Comparison of ENCODE assay signal across 28 mouse cellular contexts in genomic region chr10:6927600-6928223, GRCm38 (mm10).
A peak's percentile ranks its signal among the peaks of the same experiment; 100 is the strongest.
DNase-seq lines count a peak whose midpoint lies in the region; ATAC-seq and TF ChIP-seq lines count a peak whose summit lies in the region.
"Had no signal": no experiment of that assay in that cellular context is flagged by ENCODE, and none has a peak within 500 bp of the region (broad histone marks: within the 10 kb centered on the region; RNA-seq: fewer than 3 reads in every experiment).

No protein-coding gene starts in this region.

- H3K9me3 ChIP-seq in intestine, embryonic 15.5 days = no peaks in the 10 kb centered on the region
- no peaks in the 10 kb centered on the region for H3K9me3 ChIP-seq in intestine, postnatal 0 days (ENCODE audit: control insufficient read depth)
- no peaks in the 10 kb centered on the region for H3K9me3 ChIP-seq in kidney, embryonic 15.5 days (replicated peaks)
- H3K9me3 ChIP-seq: embryonic facial prominence, embryonic 13.5 days; embryonic facial prominence, embryonic 15.5 days; forebrain, embryonic 10.5 days; forebrain, embryonic 12.5 days; G1E had no signal

- no peaks in the 10 kb centered on the region for H3K27me3 ChIP-seq in intestine, embryonic 15.5 days (replicated peaks)
- no peaks in the 10 kb centered on the region for H3K27me3 ChIP-seq in intestine, postnatal 0 days (replicated peaks; ENCODE audit: control insufficient read depth, insufficient read depth, low read length)
- no peaks in the 10 kb centered on the region for H3K27me3 ChIP-seq in kidney, embryonic 15.5 days
- H3K27me3 ChIP-seq: CH12.LX; embryonic facial prominence, embryonic 13.5 days; embryonic facial prominence, embryonic 15.5 days; forebrain, embryonic 12.5 days had no signal

- H3K9ac ChIP-seq in intestine, embryonic 15.5 days = no peak overlapping the region
- H3K9ac ChIP-seq in intestine, postnatal 0 days (ENCODE audit: low read depth, low read length) = no peak overlapping the region
- H3K9ac ChIP-seq in kidney, embryonic 15.5 days = no peak overlapping the region
- H3K9ac ChIP-seq: embryonic facial prominence, embryonic 13.5 days; embryonic facial prominence, embryonic 15.5 days; forebrain, embryonic 12.5 days; forebrain, postnatal 0 days had no signal

- peak; percentile 50; the same call in 1 of the 2 replicates for ATAC-seq in intestine, embryonic 15.5 days
- peak; percentile 55 for ATAC-seq in intestine, postnatal 0 days
- ATAC-seq in kidney, embryonic 15.5 days (replicated peaks; ENCODE audit: low FRiP score) = no peak
- ATAC-seq: activated CD4-positive, CD25-positive, alpha-beta regulatory T cell, adult 4 months; forebrain, embryonic 14.5 days; forebrain, postnatal 0 days; Patski had no signal

- H3K36me3 ChIP-seq in intestine, embryonic 15.5 days = no peaks in the 10 kb centered on the region
- H3K36me3 ChIP-seq in intestine, postnatal 0 days (ENCODE audit: control insufficient read depth, insufficient read depth) = no peaks in the 10 kb centered on the region
- H3K36me3 ChIP-seq in kidney, embryonic 15.5 days = no peaks in the 10 kb centered on the region
- H3K36me3 ChIP-seq: embryonic facial prominence, embryonic 13.5 days; embryonic facial prominence, embryonic 15.5 days; forebrain, embryonic 10.5 days; forebrain, embryonic 12.5 days; G1E had no signal

- no peak overlapping the region for H3K4me3 ChIP-seq in left cerebral cortex, adult 2 months
- H3K4me3 ChIP-seq in intestine, embryonic 15.5 days (replicated peaks) = no peak overlapping the region
- no peak overlapping the region for H3K4me3 ChIP-seq in intestine, postnatal 0 days (ENCODE audit: low read depth, low read length)
- H3K4me3 ChIP-seq in kidney, embryonic 15.5 days (replicated peaks) = no peak overlapping the region
- H3K4me3 ChIP-seq: embryonic facial prominence, embryonic 13.5 days; embryonic facial prominence, embryonic 15.5 days; erythroblast, embryonic 14.5 days; forebrain, embryonic 10.5 days; forebrain, embryonic 12.5 days had no signal

- DNase-seq in left cerebral cortex, adult 2 months (ENCODE audit: extremely low spot score in 1 of 2, low spot score in 2 of 2) = no peak
- DNase-seq in left cerebral cortex, postnatal 4 days = no peak
- no peak for DNase-seq in cerebellum, adult 9-11 months
- DNase-seq in retina, postnatal 1 day = no peak
- DNase-seq: adrenal gland, adult 8-10 months; adrenal gland, postnatal 14 days; adrenal gland, postnatal 36 days; B cell, adult 2 months; cerebellum, adult 11-12 months; cerebellum, adult 2 months; cerebellum, adult 9-10 months; cerebellum, postnatal 14 days; cerebellum, postnatal 36 days; embryo, embryonic 11 days; forebrain, postnatal 0 days had no signal

- no peak overlapping the region for H3K4me2 ChIP-seq in intestine, embryonic 15.5 days (replicated peaks)
- no peak overlapping the region for H3K4me2 ChIP-seq in intestine, postnatal 0 days (replicated peaks; ENCODE audit: low read depth)
- H3K4me2 ChIP-seq in kidney, embryonic 15.5 days = no peak overlapping the region
- H3K4me2 ChIP-seq: embryonic facial prominence, embryonic 13.5 days; embryonic facial prominence, embryonic 15.5 days; forebrain, embryonic 12.5 days had no signal

- no peaks in the 10 kb centered on the region for H3K4me1 ChIP-seq in intestine, embryonic 15.5 days (replicated peaks)
- H3K4me1 ChIP-seq in intestine, postnatal 0 days (replicated peaks; ENCODE audit: control insufficient read depth, insufficient read depth, low read length) = no peaks in the 10 kb centered on the region
- H3K4me1 ChIP-seq in kidney, embryonic 15.5 days = no peaks in the 10 kb centered on the region
- H3K4me1 ChIP-seq: embryonic facial prominence, embryonic 13.5 days; embryonic facial prominence, embryonic 15.5 days; forebrain, embryonic 10.5 days; forebrain, embryonic 12.5 days had no signal

- intact Hi-C loops in left cerebral cortex, adult 2 months (cut with DNase I) = no loop called here
- intact Hi-C loops in left cerebral cortex, postnatal 4 days (cut with DNase I) = no loop called here

- peak overlapping the region; percentile 5; the same call in 1 of the 2 replicates for H3K27ac ChIP-seq in left cerebral cortex, adult 2 months
- no peak overlapping the region for H3K27ac ChIP-seq in intestine, embryonic 15.5 days
- H3K27ac ChIP-seq in intestine, postnatal 0 days (ENCODE audit: low read depth, low read length) = no peak overlapping the region
- no peak overlapping the region for H3K27ac ChIP-seq in kidney, embryonic 15.5 days
- H3K27ac ChIP-seq: embryonic facial prominence, embryonic 13.5 days; embryonic facial prominence, embryonic 15.5 days; forebrain, embryonic 10.5 days; forebrain, embryonic 12.5 days had no signal

- no peak for TF ChIP-seq CTCF in left cerebral cortex, adult 2 months (IDR thresholded peaks at IDR 0.05)
- no peak for TF ChIP-seq CTCF in intestine, postnatal 0 days (IDR thresholded peaks at IDR 0.05; ENCODE audit: low read depth)

- WGBS in intestine, embryonic 15.5 days = 85% methylated on average over 4 of the region's 4 CpGs
- 58% methylated on average over 4 of the region's 4 CpGs for WGBS in intestine, postnatal 0 days
- 80% methylated on average over 4 of the region's 4 CpGs for WGBS in kidney, embryonic 15.5 days
